Mouse (Mus musculus) cerebellum, adult 2 months (tissue): ENCODE measurements around the gene Hmga2. TPM values are rescaled to one million over a fixed set of nuclear protein-coding genes. Genes with fewer than 3 reads are reported as not detected.

Source experiments
- DNase-seq, 2 experiments: peaks; one replicate each; pipeline ENCODE4 v3.0.0; 2021
- H3K27ac ChIP-seq: fragments of 200-500 bp; 2 replicates; pipeline ENCODE4 v1.5.1; 2012; ENCODE audit warnings: low read length, control low read depth, inconsistent platforms; ENCODE audit not compliant: insufficient read depth
- H3K27me3 ChIP-seq: fragments of 200-500 bp; 2 replicates; pipeline ENCODE4 v1.6.1; 2012; ENCODE audit warnings: inconsistent platforms, mild to moderate bottlenecking, low read length, moderate library complexity; ENCODE audit not compliant: control insufficient read depth, insufficient read depth
- H3K4me1 ChIP-seq: fragments of 200-500 bp; 2 replicates; pipeline ENCODE4 v1.6.1; 2011; ENCODE audit warnings: low read length; ENCODE audit not compliant: control insufficient read depth, insufficient read depth
- H3K4me3 ChIP-seq: fragments of 200-500 bp; replicated peaks from 2 replicates; pipeline ENCODE3; 2011; ENCODE audit warnings: mild to moderate bottlenecking, low read depth, low read length, control low read depth; ENCODE audit not compliant: insufficient read depth
- CTCF ChIP-seq: fragments of 200-500 bp; IDR thresholded peaks from 2 replicates; pipeline ENCODE4 v1.5.1; 2011; ENCODE audit warnings: low read depth, mild to moderate bottlenecking, control low read depth, low read length, moderate library complexity, borderline replicate concordance; ENCODE audit not compliant: insufficient read depth
- POLR2A ChIP-seq: fragments of 200-500 bp; IDR thresholded peaks from 2 replicates; pipeline ENCODE4 v1.6.1; 2011; ENCODE audit warnings: low read length, control low read depth, borderline replicate concordance; ENCODE audit not compliant: insufficient read depth
- WGBS: fragments of 180-500 bp; shearing (Covaris S2); methylation state at CpG from one replicate; pipeline ENCODE4 v1.1.7; 2018; 5-methylcytosine and 5-hydroxymethylcytosine counted together
- polyA plus RNA-seq: library from polyadenylated mRNA; depleted of rRNA; stranded (reverse); fragments of >200 nt; gene quantifications from 2 replicates; pipeline ENCODE4 v1.2.3, GENCODE M21; 2012

Hmga2 gene
- polyA plus RNA-seq, 1 experiment, result 0.05 TPM

GRCm38 (mm10) chr10:120485461-120485860, 9.2 kb upstream of the Hmga2 start:
- DNase-seq, result no peak
- H3K4me3 ChIP-seq, result no peak overlapping the region
- H3K27me3 ChIP-seq, result no peaks in the 10 kb centered on the region
- TF ChIP-seq CTCF (no peak), POLR2A (no peak)
- no peak overlapping the region for H3K27ac ChIP-seq
- WGBS, result 79% methylated on average over 1 of the region's 1 CpGs
- no peaks in the 10 kb centered on the region for H3K4me1 ChIP-seq

- 79% methylated on average over 4 of the region's 4 CpGs for WGBS
- Histone ChIP-seq H3K27ac (no peak overlapping the region), H3K4me3 (no peak overlapping the region), H3K27me3 (no peaks in the 10 kb centered on the region), H3K4me1 (no peaks in the 10 kb centered on the region)
- no peak for DNase-seq
- TF ChIP-seq POLR2A (no peak), CTCF (no peak)
Observed at GRCm38 (mm10) chr10:120484144-120484543, 7.9 kb upstream of the Hmga2 start.

GRCm38 (mm10) chr10:120478164-120478563, 1.9 kb upstream of the Hmga2 start:
- H3K4me3 ChIP-seq, result no peak overlapping the region
- peaks cover 6% of the 10 kb centered on the region; the same call in 1 of the 2 replicates for H3K27me3 ChIP-seq
- TF ChIP-seq CTCF, result no peak
- no peak for TF ChIP-seq POLR2A
- 2% methylated on average over 16 of the region's 16 CpGs for WGBS
- no peak overlapping the region for H3K27ac ChIP-seq
- no peak for DNase-seq
- no peaks in the 10 kb centered on the region for H3K4me1 ChIP-seq

GRCm38 (mm10) chr10:120477501-120477900, 1.2 kb upstream of the Hmga2 start:
- 2% methylated on average over 21 of the region's 21 CpGs for WGBS
- Histone ChIP-seq H3K4me1 (no peaks in the 10 kb centered on the region), H3K27ac (no peak overlapping the region), H3K27me3 (peaks cover 6% of the 10 kb centered on the region; the same call in 1 of the 2 replicates), H3K4me3 (no peak overlapping the region)
- no peak for DNase-seq
- TF ChIP-seq POLR2A, result no peak
- TF ChIP-seq CTCF, result no peak

- peaks cover 6% of the 10 kb centered on the region; the same call in 1 of the 2 replicates for H3K27me3 ChIP-seq
- TF ChIP-seq POLR2A (no peak), CTCF (no peak)
- DNase-seq, result no peak
- no peaks in the 10 kb centered on the region for H3K4me1 ChIP-seq
- under 1% methylated on average over 51 of the region's 52 CpGs for WGBS
- H3K4me3 ChIP-seq, result no peak overlapping the region
- no peak overlapping the region for H3K27ac ChIP-seq
Observed at GRCm38 (mm10) chr10:120476516-120477336, 457 bp upstream of the Hmga2 start.

GRCm38 (mm10) chr10:120475041-120475541, 1.2 kb downstream of the Hmga2 start:
- no peak overlapping the region for H3K27ac ChIP-seq
- DNase-seq, result peak in 1 of 2 experiments; percentile 9

GRCm38 (mm10) chr10:120474301-120474700, 2.0 kb downstream of the Hmga2 start:
- no peak for DNase-seq
- no peak overlapping the region for H3K27ac ChIP-seq
- H3K4me3 ChIP-seq, result no peak overlapping the region
- no peaks in the 10 kb centered on the region for H3K4me1 ChIP-seq
- H3K27me3 ChIP-seq, result peaks cover 6% of the 10 kb centered on the region; the same call in 1 of the 2 replicates
- TF ChIP-seq POLR2A (no peak), CTCF (no peak)
- 2% methylated on average over 20 of the region's 20 CpGs for WGBS

More at GRCm38 (mm10) chr10:120475041-120475541, 1.2 kb downstream of the Hmga2 start:
- Histone ChIP-seq H3K4me1 (no peaks in the 10 kb centered on the region), H3K27me3 (peaks cover 6% of the 10 kb centered on the region; the same call in 1 of the 2 replicates), H3K4me3 (no peak overlapping the region)
- no peak for TF ChIP-seq CTCF
- TF ChIP-seq POLR2A, result no peak
- WGBS, result 1% methylated on average over 45 of the region's 45 CpGs

GRCm38 (mm10) chr10:120473218-120473617, 3.1 kb downstream of the Hmga2 start:
- no peaks in the 10 kb centered on the region for H3K4me1 ChIP-seq
- peaks cover 6% of the 10 kb centered on the region; the same call in 1 of the 2 replicates for H3K27me3 ChIP-seq
- 38% methylated on average over 4 of the region's 4 CpGs for WGBS
- H3K27ac ChIP-seq, result no peak overlapping the region
- DNase-seq, result no peak
- TF ChIP-seq CTCF (no peak), POLR2A (no peak)
- H3K4me3 ChIP-seq, result no peak overlapping the region
